Mouse (Mus musculus) hindbrain, embryonic 11.5 days (tissue): ENCODE results near the gene Iqcg. TPM values are rescaled to one million over a fixed set of nuclear protein-coding genes. Genes with fewer than 3 reads are reported as not detected.

Source experiments
- ATAC-seq: fragments of 200-750 bp; cut with Nextera tagmentation; 2 replicates; pipeline ENCODE4 v1.8.0; 2017; ENCODE audit warnings: mild to moderate bottlenecking, moderate TSS enrichment, moderate library complexity; ENCODE audit not compliant: low FRiP score
- DNase-seq: peaks from one replicate; pipeline ENCODE4 v3.0.0-alpha.2; 2015; ENCODE audit warnings: low spot score
- H3K27ac ChIP-seq: fragments of 300-500 bp; sonication (generic); 2 replicates; pipeline ENCODE4 v1.5.1; 2014; ENCODE audit warnings: mild to moderate bottlenecking, low read depth, low read length
- H3K27me3 ChIP-seq: fragments of 300-500 bp; sonication (generic); 2 replicates; pipeline ENCODE4 v1.6.1; 2014; ENCODE audit warnings: mild to moderate bottlenecking, low read length, moderate library complexity, mixed read lengths; ENCODE audit not compliant: control insufficient read depth, insufficient read depth
- H3K36me3 ChIP-seq: fragments of 300-500 bp; sonication (generic); 2 replicates; pipeline ENCODE4 v1.6.1; 2014; ENCODE audit warnings: mild to moderate bottlenecking, low read length, moderate library complexity, mixed read lengths; ENCODE audit not compliant: control insufficient read depth, insufficient read depth
- H3K4me1 ChIP-seq: fragments of 300-500 bp; sonication (generic); replicated peaks from 2 replicates; pipeline ENCODE4 v1.6.1; 2014; ENCODE audit warnings: low read length, mixed read lengths; ENCODE audit not compliant: control insufficient read depth, insufficient read depth
- H3K4me2 ChIP-seq: fragments of 300-500 bp; sonication (generic); replicated peaks from 2 replicates; pipeline ENCODE4 v1.6.1; 2014; ENCODE audit warnings: mild to moderate bottlenecking, low read depth, low read length
- H3K4me3 ChIP-seq: fragments of 300-500 bp; sonication (generic); 2 replicates; pipeline ENCODE4 v1.5.1; 2014; ENCODE audit warnings: low read depth, low read length
- H3K9ac ChIP-seq: fragments of 300-500 bp; sonication (generic); 2 replicates; pipeline ENCODE4 v1.6.1; 2014; ENCODE audit warnings: low read depth, low read length
- H3K9me3 ChIP-seq: fragments of 300-500 bp; sonication (generic); 2 replicates; pipeline ENCODE4 v1.6.1; 2016; ENCODE audit warnings: low read length; ENCODE audit not compliant: control insufficient read depth
- WGBS: fragments of 180-500 bp; shearing (Covaris S2); extraction: QIAGEN DNeasy Blood & Tissue Kit; methylation state at CpG from one replicate; pipeline ENCODE4 v1.1.7; 2014; 5-methylcytosine and 5-hydroxymethylcytosine counted together
- polyA plus RNA-seq: library from polyadenylated mRNA; unstranded; fragments of >200 nt; fragmentation: Nextera tagmentation; extraction: Ambion mirVana; gene quantifications from 2 replicates; pipeline ENCODE4 v1.2.1, GENCODE M21; 2014

Iqcg gene
- polyA plus RNA-seq, 1 experiment from 2014 or later, result 7.7 TPM

GRCm38 (mm10) chr16:33017677-33018349 lies 38.2 kb downstream of the Iqcg start:
- no peak for ATAC-seq
- no peak for DNase-seq
- Histone ChIP-seq H3K36me3 (no peaks in the 10 kb centered on the region), H3K27ac (no peak overlapping the region), H3K9ac (no peak overlapping the region), H3K27me3 (no peaks in the 10 kb centered on the region), H3K4me2 (no peak overlapping the region), H3K4me3 (no peak overlapping the region), H3K4me1 (no peaks in the 10 kb centered on the region), H3K9me3 (no peaks in the 10 kb centered on the region)
- WGBS, result 93% methylated on average over 5 of the region's 5 CpGs

- Histone ChIP-seq H3K4me1 (no peaks in the 10 kb centered on the region), H3K4me2 (no peak overlapping the region), H3K27ac (no peak overlapping the region), H3K27me3 (no peaks in the 10 kb centered on the region), H3K36me3 (0 out of 2 replicates have a peak, but pooled peaks cover 2% of the 10 kb centered on the region), H3K4me3 (no peak overlapping the region), H3K9ac (no peak overlapping the region), H3K9me3 (no peaks in the 10 kb centered on the region)
- 90% methylated on average over 2 of the region's 2 CpGs for WGBS
- no peak for DNase-seq
- ATAC-seq, result no peak
Measured at GRCm38 (mm10) chr16:33015986-33016385, 40.0 kb downstream of the Iqcg start.

GRCm38 (mm10) chr16:33015396-33015907 lies 40.6 kb downstream of the Iqcg start:
- Histone ChIP-seq H3K27ac (no peak overlapping the region), H3K4me2 (no peak overlapping the region), H3K9me3 (no peaks in the 10 kb centered on the region), H3K4me3 (no peak overlapping the region), H3K27me3 (no peaks in the 10 kb centered on the region), H3K4me1 (no peaks in the 10 kb centered on the region), H3K36me3 (0 out of 2 replicates have a peak, but pooled peaks cover 2% of the 10 kb centered on the region), H3K9ac (no peak overlapping the region)
- ATAC-seq, result no peak
- DNase-seq, result no peak
- 97% methylated on average over 3 of the region's 3 CpGs for WGBS

GRCm38 (mm10) chr16:33014921-33015320 lies 41.1 kb downstream of the Iqcg start:
- Histone ChIP-seq H3K27me3 (no peaks in the 10 kb centered on the region), H3K36me3 (0 out of 2 replicates have a peak, but pooled peaks cover 2% of the 10 kb centered on the region), H3K4me2 (no peak overlapping the region), H3K9ac (no peak overlapping the region), H3K9me3 (no peaks in the 10 kb centered on the region), H3K4me3 (no peak overlapping the region), H3K4me1 (no peaks in the 10 kb centered on the region), H3K27ac (no peak overlapping the region)
- 84% methylated on average over 1 of the region's 1 CpGs for WGBS
- DNase-seq (no peak), ATAC-seq (no peak)

GRCm38 (mm10) chr16:33013801-33014200 lies 42.2 kb downstream of the Iqcg start:
- H3K36me3 ChIP-seq, result 0 out of 2 replicates have a peak, but pooled peaks cover 4% of the 10 kb centered on the region
- WGBS, result 95% methylated on average over 5 of the region's 5 CpGs
- no peak for ATAC-seq

GRCm38 (mm10) chr16:33010166-33010565 lies 45.9 kb downstream of the Iqcg start:
- WGBS, result 90% methylated on average over 6 of the region's 6 CpGs
- Histone ChIP-seq H3K36me3 (0 out of 2 replicates have a peak, but pooled peaks cover 4% of the 10 kb centered on the region), H3K4me1 (no peaks in the 10 kb centered on the region), H3K9ac (no peak overlapping the region), H3K27me3 (no peaks in the 10 kb centered on the region), H3K27ac (no peak overlapping the region), H3K9me3 (no peaks in the 10 kb centered on the region), H3K4me3 (no peak overlapping the region), H3K4me2 (no peak overlapping the region)
- no peak for ATAC-seq
- no peak for DNase-seq

More at GRCm38 (mm10) chr16:33013801-33014200, 42.2 kb downstream of the Iqcg start:
- DNase-seq, result no peak
- no peak overlapping the region for H3K27ac ChIP-seq
- H3K27me3 ChIP-seq, result no peaks in the 10 kb centered on the region
- no peak overlapping the region for H3K4me2 ChIP-seq
- H3K4me3 ChIP-seq, result no peak overlapping the region
- H3K4me1 ChIP-seq, result no peaks in the 10 kb centered on the region
- H3K9me3 ChIP-seq, result no peaks in the 10 kb centered on the region
- H3K9ac ChIP-seq, result no peak overlapping the region

GRCm38 (mm10) chr16:33007436-33007835 lies 48.6 kb downstream of the Iqcg start:
- ATAC-seq, result no peak
- 86% methylated on average over 7 of the region's 7 CpGs for WGBS

GRCm38 (mm10) chr16:33006888-33007287 lies 49.1 kb downstream of the Iqcg start:
- no peak overlapping the region for H3K4me3 ChIP-seq
- no peak for DNase-seq
- no peak overlapping the region for H3K4me2 ChIP-seq
- H3K36me3 ChIP-seq, result 0 out of 2 replicates have a peak, but pooled peaks cover 2% of the 10 kb centered on the region
- H3K27ac ChIP-seq, result no peak overlapping the region
- no peaks in the 10 kb centered on the region for H3K9me3 ChIP-seq
- no peak overlapping the region for H3K9ac ChIP-seq
- H3K4me1 ChIP-seq, result no peaks in the 10 kb centered on the region
- no peak for ATAC-seq
- H3K27me3 ChIP-seq, result no peaks in the 10 kb centered on the region
- WGBS, result 93% methylated on average over 7 of the region's 7 CpGs

More at GRCm38 (mm10) chr16:33007436-33007835, 48.6 kb downstream of the Iqcg start:
- Histone ChIP-seq H3K27me3 (no peaks in the 10 kb centered on the region), H3K4me3 (no peak overlapping the region), H3K4me1 (no peaks in the 10 kb centered on the region), H3K36me3 (0 out of 2 replicates have a peak, but pooled peaks cover 2% of the 10 kb centered on the region), H3K27ac (no peak overlapping the region), H3K4me2 (no peak overlapping the region), H3K9ac (no peak overlapping the region), H3K9me3 (no peaks in the 10 kb centered on the region)
- DNase-seq, result no peak

GRCm38 (mm10) chr16:33005216-33005615 lies 50.8 kb downstream of the Iqcg start:
- 64% methylated on average over 9 of the region's 9 CpGs for WGBS
- no peak overlapping the region for H3K27ac ChIP-seq
- no peak overlapping the region for H3K9ac ChIP-seq
- no peak overlapping the region for H3K4me3 ChIP-seq
- 0 out of 2 replicates have a peak, but pooled peaks cover 2% of the 10 kb centered on the region for H3K36me3 ChIP-seq
- no peaks in the 10 kb centered on the region for H3K9me3 ChIP-seq
- no peaks in the 10 kb centered on the region for H3K27me3 ChIP-seq
- ATAC-seq (no peak), DNase-seq (no peak)
- no peak overlapping the region for H3K4me2 ChIP-seq
- no peaks in the 10 kb centered on the region for H3K4me1 ChIP-seq
